Mouse (Mus musculus) kidney, adult 10 weeks (tissue): ENCODE results near the gene Rabep1. TPM values are rescaled to one million over a fixed set of nuclear protein-coding genes. Genes with fewer than 3 reads are reported as not detected.

Source experiments
- polyA plus RNA-seq: library from polyadenylated mRNA; stranded (reverse); fragments of 350-450 nt; fragmentation: Illumina TruSeq; extraction: RNeasy Lipid Tissue Mini Kit (QIAGEN cat#74804); gene quantifications from one replicate; pipeline ENCODE4 v1.2.3, GENCODE M21; 2014; ENCODE audit warnings: low read depth, low replicate concordance

Rabep1 gene
- 60.4 TPM for polyA plus RNA-seq

GRCm38 (mm10) chr11:70844559-70845456, at the start of gene Rabep1:
Gene Rabep1, plus strand, starts transcription at chr11:70844778.

GRCm38 (mm10) chr11:70812365-70812764, 32.2 kb upstream of the Rabep1 start, which contains the start of gene Scimp:
Gene Scimp, minus strand, starts transcription at chr11:70812586.

DNA sequence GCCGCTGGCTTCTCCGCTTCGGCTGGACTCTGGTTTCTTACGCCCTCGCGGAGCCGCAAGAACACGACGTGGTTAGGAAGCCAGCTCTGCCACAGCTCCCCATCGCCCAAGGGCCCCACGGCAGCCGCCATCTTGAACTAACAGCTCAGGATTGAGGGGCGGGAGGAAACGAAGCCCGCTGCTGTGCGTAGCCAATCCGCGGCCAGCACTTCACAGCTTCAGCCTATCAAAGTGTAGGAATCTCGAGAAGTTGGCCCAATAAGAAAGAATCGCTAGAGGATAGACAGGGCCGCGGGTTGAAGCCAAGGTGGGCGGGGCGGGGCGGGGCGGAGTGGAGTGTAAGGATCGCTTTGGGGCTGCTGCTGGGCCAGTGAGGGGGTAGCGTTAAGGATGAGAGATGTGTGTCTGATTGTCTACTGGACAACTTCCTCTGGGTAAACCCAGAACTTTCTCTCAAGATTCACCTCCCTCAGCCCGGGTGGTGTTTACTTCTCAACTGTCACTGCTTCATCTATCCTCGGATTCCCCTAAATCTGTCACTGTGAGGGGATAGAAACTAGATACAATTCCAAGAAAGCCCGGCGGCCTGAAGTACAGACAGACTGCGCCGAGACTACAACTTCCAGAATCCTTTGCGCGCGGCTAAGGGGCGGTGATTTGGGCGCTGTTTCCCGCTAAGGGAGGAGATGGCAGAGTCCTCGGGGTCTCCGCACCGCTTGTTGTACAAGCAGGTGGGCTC, 125.4 kb downstream of the Rabep1 start, which contains the start of the genes Nup88 and Rpain:
Gene Nup88, minus strand, starts transcription at position 153 of the 739 bp plus-strand sequence.
Gene Rpain, plus strand, starts transcription at position 393 of the 739 bp plus-strand sequence.

DNA sequence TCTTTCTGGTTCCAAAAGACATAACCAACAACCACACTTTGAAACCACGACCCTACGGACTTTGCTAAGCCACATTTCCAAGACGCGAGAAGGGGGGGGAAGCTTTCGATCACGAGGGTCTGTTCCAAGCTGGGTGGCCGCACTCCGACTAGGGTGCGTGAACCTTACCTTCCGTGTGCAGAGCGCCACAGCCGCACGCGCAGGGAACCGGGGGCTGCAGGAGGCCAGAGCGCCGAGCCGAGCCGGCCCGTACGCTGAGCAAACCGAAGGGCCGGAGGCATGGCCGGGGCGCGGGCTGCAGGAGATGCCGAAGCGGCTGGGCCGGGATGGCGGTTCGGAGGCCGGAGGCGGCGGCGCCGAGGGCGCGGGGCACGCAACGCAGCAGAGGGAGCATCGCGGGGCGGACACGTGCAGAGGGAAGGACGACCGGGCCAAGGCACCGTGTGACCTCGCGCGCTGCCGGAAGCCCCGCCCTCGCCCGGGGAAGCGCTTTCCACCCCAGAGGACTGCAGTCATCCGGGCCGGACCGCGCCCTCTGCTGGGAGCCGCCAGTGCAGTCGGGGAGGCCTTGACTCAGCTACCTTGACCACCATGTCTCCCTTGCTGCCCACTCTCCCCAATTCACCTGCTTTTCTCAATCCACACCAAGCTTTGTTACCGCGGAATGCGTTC, 138.1 kb downstream of the Rabep1 start, which contains the start of gene C1qbp:
Gene C1qbp, minus strand, starts transcription at position 470 of the 672 bp plus-strand sequence.

Other genes starting within 250 kb of the Rabep1 start
- gene 4930544D05Rik, start 228.9 kb upstream of the Rabep1 start, polyA plus RNA-seq: not detected
- gene Chrne, start 225.6 kb upstream of the Rabep1 start, polyA plus RNA-seq: not detected
- gene Gp1ba, start 205.7 kb upstream of the Rabep1 start, polyA plus RNA-seq: not detected
- 29.6 TPM for gene Rnf167, start 197.5 kb upstream of the Rabep1 start, polyA plus RNA-seq
- 60.0 TPM for gene Slc25a11, start 197.3 kb upstream of the Rabep1 start, polyA plus RNA-seq
- 46.9 TPM for gene Pfn1, start 190.1 kb upstream of the Rabep1 start, polyA plus RNA-seq
- gene Eno3, start 187.6 kb upstream of the Rabep1 start, polyA plus RNA-seq: 1.1 TPM
- gene Spag7, start 175.4 kb upstream of the Rabep1 start, polyA plus RNA-seq: 30.8 TPM
- gene Camta2, start 156.7 kb upstream of the Rabep1 start, polyA plus RNA-seq: 0.69 TPM
- gene Inca1, start 144.6 kb upstream of the Rabep1 start, polyA plus RNA-seq: 1.6 TPM
- gene Kif1c, start 144.2 kb upstream of the Rabep1 start, polyA plus RNA-seq: 13.8 TPM
- 3.5 TPM for gene Zfp3, start 80.6 kb upstream of the Rabep1 start, polyA plus RNA-seq
- gene Scimp, start 32.2 kb upstream of the Rabep1 start, polyA plus RNA-seq: 1.7 TPM
- 112 TPM for gene Nup88, start 125.2 kb downstream of the Rabep1 start, polyA plus RNA-seq
- gene Rpain, start 125.4 kb downstream of the Rabep1 start, polyA plus RNA-seq: 10.7 TPM
- 218 TPM for gene C1qbp, start 138.2 kb downstream of the Rabep1 start, polyA plus RNA-seq
- 10.2 TPM for gene Dhx33, start 159.7 kb downstream of the Rabep1 start, polyA plus RNA-seq
- 32.6 TPM for gene Mis12, start 174.8 kb downstream of the Rabep1 start, polyA plus RNA-seq
- 78.4 TPM for gene Derl2, start 175.1 kb downstream of the Rabep1 start, polyA plus RNA-seq
- gene 6330403K07Rik, start 188.7 kb downstream of the Rabep1 start, polyA plus RNA-seq: not detected